Comparison of ENCODE assay signal across 8 mouse cellular contexts in genomic region chr13:92131384-92132150, GRCm38 (mm10). TPM values are rescaled to one million over a fixed set of nuclear protein-coding genes. Genes with fewer than 3 reads are reported as not detected.
A peak's percentile ranks its signal among the peaks of the same experiment; 100 is the strongest.
DNase-seq lines count a peak whose midpoint lies in the region; ATAC-seq and TF ChIP-seq lines count a peak whose summit lies in the region.
"Had no signal": no experiment of that assay in that cellular context is flagged by ENCODE, and none has a peak within 500 bp of the region (broad histone marks: within the 10 kb centered on the region; RNA-seq: fewer than 3 reads in every experiment).

Rasgrf2 (minus strand) TSS chr13:92131656.

- no peak for TF ChIP-seq POLR2A in brain, embryonic 14.5 days (IDR thresholded peaks at IDR 0.05; ENCODE audit: borderline replicate concordance, extremely low read depth, insufficient read depth, insufficient read length, poor library complexity, severe bottlenecking)

- H3K4me1 ChIP-seq in intestine, embryonic 14.5 days (replicated peaks; ENCODE audit: control insufficient read depth, insufficient read depth, low read length), result no peaks in the 10 kb centered on the region
- H3K4me1 ChIP-seq in midbrain, embryonic 10.5 days, result peaks cover 13% of the 10 kb centered on the region
- H3K4me1 ChIP-seq in stomach, postnatal 0 days (replicated peaks; ENCODE audit: control insufficient read depth, insufficient read depth), result 0 out of 2 replicates have a peak, but pooled peaks cover 4% of the 10 kb centered on the region

- no peaks in the 10 kb centered on the region for H3K9me3 ChIP-seq in intestine, embryonic 14.5 days (ENCODE audit: control insufficient read depth, low read length)
- H3K9me3 ChIP-seq in midbrain, embryonic 10.5 days (replicated peaks), result no peaks in the 10 kb centered on the region
- no peaks in the 10 kb centered on the region for H3K9me3 ChIP-seq in stomach, postnatal 0 days (ENCODE audit: control insufficient read depth, low read length)

- intact Hi-C loops in left cerebral cortex, postnatal 10 days (cut with DNase I), result loop anchor here (5.0 kb wide), 2 partner anchors 66 to 201 kb away; no protein-coding TSS in a partner anchor

- H3K27me3 ChIP-seq in intestine, embryonic 14.5 days (replicated peaks; ENCODE audit: control insufficient read depth, insufficient read depth, low read length), result peaks cover 28% of the 10 kb centered on the region
- H3K27me3 ChIP-seq in midbrain, embryonic 10.5 days (ENCODE audit: low read depth, poor library complexity, severe bottlenecking), result peaks cover 44% of the 10 kb centered on the region
- no peaks in the 10 kb centered on the region; the same call in 1 of the 2 replicates for H3K27me3 ChIP-seq in stomach, postnatal 0 days (ENCODE audit: control insufficient read depth, insufficient read depth, low read length)

- H3K4me3 ChIP-seq in intestine, embryonic 14.5 days (ENCODE audit: low read depth, low read length), result peak within 1 kb of the TSS; percentile 56
- peak within 1 kb of the TSS; percentile 68 for H3K4me3 ChIP-seq in midbrain, embryonic 10.5 days
- peak within 1 kb of the TSS; percentile 53 for H3K4me3 ChIP-seq in stomach, postnatal 0 days (ENCODE audit: low read depth, low read length)

- H3K4me2 ChIP-seq in intestine, embryonic 14.5 days (ENCODE audit: low read length), result peak within 1 kb of the TSS; percentile 98
- H3K4me2 ChIP-seq in stomach, postnatal 0 days (replicated peaks; ENCODE audit: low read depth), result peak within 1 kb of the TSS; percentile 91

- no peak within 1 kb of the TSS for H3K27ac ChIP-seq in intestine, embryonic 14.5 days (ENCODE audit: low read depth)
- H3K27ac ChIP-seq in midbrain, embryonic 10.5 days (replicated peaks), result peak within 1 kb of the TSS; percentile 52; the same call in 1 of the 2 replicates
- H3K27ac ChIP-seq in stomach, postnatal 0 days (replicated peaks), result no peak within 1 kb of the TSS
- H3K27ac ChIP-seq: macrophage had no signal

- no peak for TF ChIP-seq CTCF in brain, embryonic 14.5 days (IDR thresholded peaks at IDR 0.05; ENCODE audit: borderline replicate concordance, extremely low read depth, insufficient read depth, insufficient read length)
- TF ChIP-seq CTCF in stomach, postnatal 0 days (IDR thresholded peaks at IDR 0.05; ENCODE audit: low read depth), result no peak

- under 1% methylated on average over 69 of the region's 70 CpGs for WGBS in intestine, embryonic 14.5 days
- 3% methylated on average over 70 of the region's 70 CpGs for WGBS in midbrain, embryonic 10.5 days
- 1% methylated on average over 70 of the region's 70 CpGs for WGBS in stomach, postnatal 0 days

- DNase-seq in WW6 (ENCODE audit: low read depth, low spot score), result peak; percentile 9
- peak; percentile 76 for DNase-seq in brain, embryonic 14.5 days (ENCODE audit: low read depth)
- peak; percentile 73 to 74 for DNase-seq in frontal cortex, postnatal 36 days (ENCODE audit: low spot score in 2 of 2)
- peak; percentile 68 for DNase-seq in intestine, embryonic 14.5 days (ENCODE audit: low spot score)
- DNase-seq in left cerebral cortex, postnatal 10 days (ENCODE audit: extremely low spot score in 1 of 2, low spot score in 2 of 2), result peak; percentile 47 to 63
- peak; percentile 59 for DNase-seq in midbrain, embryonic 10.5 days (ENCODE audit: low spot score)
- DNase-seq in stomach, postnatal 0 days (ENCODE audit: low spot score), result peak; percentile 57

- peak; percentile 83 for ATAC-seq in intestine, embryonic 14.5 days (replicated peaks; ENCODE audit: low FRiP score, low TSS enrichment, low read depth)
- ATAC-seq in stomach, postnatal 0 days (ENCODE audit: low FRiP score, low TSS enrichment), result peak; percentile 71

- no peaks in the 10 kb centered on the region for H3K36me3 ChIP-seq in intestine, embryonic 14.5 days (ENCODE audit: control insufficient read depth, insufficient read depth, low read length)
- no peaks in the 10 kb centered on the region for H3K36me3 ChIP-seq in midbrain, embryonic 10.5 days
- H3K36me3 ChIP-seq in stomach, postnatal 0 days (ENCODE audit: control insufficient read depth, insufficient read depth, low read length), result no peaks in the 10 kb centered on the region

- no peak for TF ChIP-seq EP300 in stomach, postnatal 0 days (optimal IDR thresholded peaks at IDR 0.05)

- H3K9ac ChIP-seq in intestine, embryonic 14.5 days (ENCODE audit: low read length), result peak within 1 kb of the TSS; percentile 25; the same call in 1 of the 2 replicates
- peak within 1 kb of the TSS; percentile 23; the same call in 1 of the 2 replicates for H3K9ac ChIP-seq in stomach, postnatal 0 days (ENCODE audit: low read length)

RNA-seq across cellular contexts. Expression of gene Rasgrf2, which starts in this region (rescaled TPM):
- 2.7 and 6.9 TPM in 2 replicates for polyA plus RNA-seq in brain, embryonic 14.5 days (2012; rRNA removed)
- polyA plus RNA-seq in intestine, embryonic 14.5 days (2014; fragmentation: Nextera tagmentation; extraction: Ambion mirVana), result 1.0 and 1.5 TPM in 2 replicates
- total RNA-seq in left cerebral cortex, postnatal 10 days (2021), result 100 to 1,000 TPM; 109 to 121 TPM
- polyA plus RNA-seq in midbrain, embryonic 10.5 days (2016; fragmentation: Nextera tagmentation; extraction: Ambion mirVana), result not detected in 2 replicates
- 0.39 and 0.44 TPM in 2 replicates for polyA plus RNA-seq in stomach, postnatal 0 days (2015; fragmentation: Nextera tagmentation; extraction: Ambion mirVana)
- polyA plus RNA-seq: macrophage had no signal

Comparison
In these comparisons a context has a peak if more than half of its experiments do, and no peak if none do; other contexts are left out.
1. Peak in DNase-seq, H3K4me3 ChIP-seq and H3K27ac ChIP-seq in midbrain, embryonic 10.5 days; RNA of the gene not detected or under 1 TPM.
2. Peak in DNase-seq, ATAC-seq, H3K4me3 ChIP-seq, H3K9ac ChIP-seq and H3K4me2 ChIP-seq in stomach, postnatal 0 days; RNA of the gene not detected or under 1 TPM.
3. DNase-seq: peak in every context shown above with its lines; median percentile 76 in brain, embryonic 14.5 days; 74 in frontal cortex, postnatal 36 days; 68 in intestine, embryonic 14.5 days; 59 in midbrain, embryonic 10.5 days; 57 in stomach, postnatal 0 days; 55 in left cerebral cortex, postnatal 10 days; 9 in WW6.